Mouse (Mus musculus): ENCODE results near the gene Cx3cr1.

Cx3cr1 gene

DNA sequence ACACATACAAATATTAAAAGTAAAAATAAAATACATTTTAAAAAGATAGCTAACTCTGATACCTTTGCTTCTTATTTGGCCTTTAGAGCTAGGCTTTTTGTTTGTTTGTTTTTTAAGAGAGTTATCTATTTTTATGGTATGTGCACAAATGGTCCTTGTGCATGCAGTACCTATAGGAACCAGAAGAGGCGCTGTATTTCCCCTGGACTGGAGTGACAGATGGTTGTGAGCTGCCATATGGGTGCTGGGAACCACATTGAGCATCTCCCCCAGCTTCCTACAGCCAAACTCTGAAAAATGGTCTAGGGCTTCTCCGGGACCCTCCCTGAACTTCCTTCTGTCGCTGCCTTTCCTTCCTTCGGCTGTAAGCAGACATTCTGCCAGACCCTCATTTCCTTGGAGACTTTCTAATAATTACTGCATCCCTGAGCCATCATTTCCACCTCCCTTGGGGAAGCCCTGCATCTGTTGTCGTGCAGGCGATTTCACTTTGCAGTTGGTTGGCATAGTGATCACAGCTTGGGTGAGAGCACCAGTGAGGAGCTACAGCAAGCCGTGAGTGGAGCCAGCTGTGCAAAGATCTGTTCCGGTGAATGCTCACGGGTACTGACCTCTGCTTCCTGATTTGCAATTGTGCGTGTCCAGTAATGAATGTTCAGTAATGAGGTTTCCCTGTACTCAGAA lies 217.2 kb downstream of the Cx3cr1 start:
- DNase-seq, result peak; percentile 40

All from retina, postnatal 1 day (tissue).